16 mouse cellular contexts compared by ENCODE assay signal in the genomic region with DNA sequence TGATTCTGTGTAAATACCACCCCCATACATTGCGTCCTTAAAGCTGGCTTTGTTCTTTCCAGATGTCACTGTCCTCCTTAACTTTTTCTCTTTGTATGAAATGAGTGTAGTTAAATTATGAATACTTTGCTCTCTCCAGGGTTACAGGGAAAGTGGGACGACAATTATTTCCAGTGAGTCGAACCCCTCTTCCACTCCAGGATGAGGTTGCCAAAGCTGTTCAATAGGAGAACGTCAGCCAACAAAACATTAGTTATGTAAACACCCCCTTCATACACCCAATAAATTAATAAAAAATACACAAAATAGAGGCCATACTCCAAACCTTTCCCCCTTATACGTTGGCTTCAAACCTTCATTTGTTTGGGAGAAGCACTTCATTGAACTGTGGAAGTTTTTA.
"Had no signal": no experiment of that assay in that cellular context is flagged by ENCODE, and none has a peak within 500 bp of the region (broad histone marks: within the 10 kb centered on the region; RNA-seq: fewer than 3 reads in every experiment).

No protein-coding gene starts in this region.

- DNase-seq: kidney, adult 8-10 months; kidney, postnatal 10 days; kidney, postnatal 36 days; layer of hippocampus, postnatal 36 days; liver, embryonic 13.5 days; lung, postnatal 4 days; thymus, adult 18-20 months; thymus, postnatal 36 days had no signal

- ATAC-seq: intestine, embryonic 16.5 days; lung, postnatal 0 days; midbrain, embryonic 15.5 days had no signal

- H3K27ac ChIP-seq: kidney, embryonic 15.5 days; left cerebral cortex, adult 2 months; liver, embryonic 13.5 days; neural tube, embryonic 12.5 days; neural tube, embryonic 15.5 days had no signal

- H3K36me3 ChIP-seq: kidney, embryonic 15.5 days; liver, embryonic 13.5 days; midbrain, embryonic 15.5 days; neural tube, embryonic 12.5 days; neural tube, embryonic 15.5 days had no signal

- H3K27me3 ChIP-seq: kidney, embryonic 15.5 days; liver, embryonic 13.5 days; midbrain, embryonic 15.5 days; neural tube, embryonic 12.5 days; neural tube, embryonic 15.5 days had no signal

- H3K9me3 ChIP-seq: kidney, embryonic 15.5 days; liver, embryonic 13.5 days; midbrain, embryonic 15.5 days; neural tube, embryonic 12.5 days; neural tube, embryonic 15.5 days had no signal

- H3K4me2 ChIP-seq: kidney, embryonic 15.5 days; liver, embryonic 13.5 days; midbrain, embryonic 11.5 days; midbrain, embryonic 15.5 days; neural tube, embryonic 12.5 days; neural tube, embryonic 15.5 days had no signal

- H3K9ac ChIP-seq: kidney, embryonic 15.5 days; liver, embryonic 13.5 days; midbrain, embryonic 15.5 days; neural tube, embryonic 12.5 days; neural tube, embryonic 15.5 days had no signal

- H3K4me3 ChIP-seq: kidney, embryonic 15.5 days; left cerebral cortex, adult 2 months; liver, embryonic 13.5 days; midbrain, embryonic 15.5 days; neural tube, embryonic 12.5 days; neural tube, embryonic 15.5 days had no signal

- H3K4me1 ChIP-seq: liver, embryonic 13.5 days had no signal
